Mouse (Mus musculus) CH12F3 (cell line): ENCODE results near the gene Sec16b.

Experiments used
- in situ Hi-C: fragments of 300-500 bp; cut with MboI; formaldehyde crosslinking; loops from 2 replicates; pipeline ENCODE4 v1.14.3; 2020; ENCODE audit warnings: low sequenced_read_pairs

The Sec16b gene

GRCm38 (mm10) chr1:157554686-157555530 lies 48.4 kb downstream of the Sec16b start:
- in situ Hi-C loops, result loop anchor here (25.0 kb wide), 1 partner anchor 1107 kb away; no protein-coding TSS in a partner anchor

- in situ Hi-C loops, result loop anchor here (25.0 kb wide), 1 partner anchor 1107 kb away; no protein-coding TSS in a partner anchor
Observed at GRCm38 (mm10) chr1:157555738-157556137, 49.2 kb downstream of the Sec16b start.

- in situ Hi-C loops, result loop anchor here (25.0 kb wide), 1 partner anchor 1106 kb away; no protein-coding TSS in a partner anchor
Observed at GRCm38 (mm10) chr1:157556439-157556838, 49.9 kb downstream of the Sec16b start.

- in situ Hi-C loops, result loop anchor here (25.0 kb wide), 1 partner anchor 1104 kb away; no protein-coding TSS in a partner anchor
Observed at GRCm38 (mm10) chr1:157558145-157558544, 51.6 kb downstream of the Sec16b start.

- in situ Hi-C loops, result loop anchor here (25.0 kb wide), 1 partner anchor 1102 kb away; no protein-coding TSS in a partner anchor
Observed at GRCm38 (mm10) chr1:157559986-157560385, 53.5 kb downstream of the Sec16b start.

GRCm38 (mm10) chr1:157560654-157561386 lies 54.3 kb downstream of the Sec16b start:
- in situ Hi-C loops, result loop anchor here (25.0 kb wide), 1 partner anchor 1101 kb away; no protein-coding TSS in a partner anchor

- in situ Hi-C loops, result loop anchor here (25.0 kb wide), 1 partner anchor 1094 kb away; no protein-coding TSS in a partner anchor
Observed at GRCm38 (mm10) chr1:157567819-157568218, 61.3 kb downstream of the Sec16b start.

GRCm38 (mm10) chr1:157569263-157570090 lies 62.9 kb downstream of the Sec16b start:
- in situ Hi-C loops, result loop anchor here (25.0 kb wide), 1 partner anchor 1093 kb away; no protein-coding TSS in a partner anchor

- in situ Hi-C loops, result no loop called here
Observed at GRCm38 (mm10) chr1:157575316-157575715, 68.8 kb downstream of the Sec16b start.

- in situ Hi-C loops, result no loop called here
Observed at GRCm38 (mm10) chr1:157578336-157578735, 71.8 kb downstream of the Sec16b start.

- in situ Hi-C loops, result no loop called here
Observed at GRCm38 (mm10) chr1:157586556-157586955, 80.0 kb downstream of the Sec16b start.

GRCm38 (mm10) chr1:157592039-157592438 lies 85.5 kb downstream of the Sec16b start:
- in situ Hi-C loops, result no loop called here

GRCm38 (mm10) chr1:157594561-157594960 lies 88.0 kb downstream of the Sec16b start:
- in situ Hi-C loops, result no loop called here

GRCm38 (mm10) chr1:157595165-157595564 lies 88.6 kb downstream of the Sec16b start:
- in situ Hi-C loops, result no loop called here

GRCm38 (mm10) chr1:157604513-157604912 lies 98.0 kb downstream of the Sec16b start:
- in situ Hi-C loops, result no loop called here
